Mouse (Mus musculus): Measurements from ENCODE around the gene Foxn3.

The Foxn3 gene

GRCm38 (mm10) chr12:99338754-99339153, 224.6 kb downstream of the Foxn3 start:
- no peak for ATAC-seq (ENCODE audit: insufficient number of reproducible peaks, low FRiP score, low TSS enrichment)

DNA sequence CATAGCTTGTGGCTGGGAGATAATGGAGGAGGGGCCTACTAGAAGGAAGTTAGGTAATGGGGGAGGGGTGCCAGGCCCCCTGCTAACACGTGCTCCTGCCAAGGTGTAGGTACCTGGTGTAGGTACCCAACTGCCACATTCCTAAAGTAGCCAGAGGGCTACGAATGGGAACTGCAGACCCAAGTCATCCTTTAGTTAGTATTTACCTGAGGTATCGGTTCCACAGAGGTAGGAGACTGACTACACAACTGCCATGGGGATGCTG, 226.3 kb downstream of the Foxn3 start:
- ATAC-seq (ENCODE audit: insufficient number of reproducible peaks, low FRiP score, low TSS enrichment), result no peak

- peak; percentile 69 for ATAC-seq (ENCODE audit: insufficient number of reproducible peaks, low FRiP score, low TSS enrichment)
Measured at GRCm38 (mm10) chr12:99336349-99337170, 226.8 kb downstream of the Foxn3 start.

DNA sequence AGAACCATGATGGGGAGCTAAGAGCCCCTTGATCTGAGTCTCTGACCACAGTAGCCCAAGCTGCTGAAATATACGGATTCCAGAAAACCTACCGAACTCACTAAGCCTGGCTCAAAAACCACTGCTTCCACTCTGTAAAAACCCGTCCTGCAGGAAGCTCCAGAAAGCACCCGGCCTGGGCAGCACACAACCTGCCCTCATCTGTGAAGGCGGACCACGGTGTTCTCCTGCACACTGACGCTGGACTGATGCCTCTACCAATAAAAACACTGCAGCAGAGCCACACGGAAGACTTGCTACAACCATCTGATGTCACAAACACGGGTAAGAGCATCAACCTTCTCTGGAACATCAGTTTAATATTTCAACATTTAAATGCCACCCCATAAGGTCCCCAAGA, 227.8 kb downstream of the Foxn3 start:
- no peak for ATAC-seq (ENCODE audit: insufficient number of reproducible peaks, low FRiP score, low TSS enrichment)

DNA sequence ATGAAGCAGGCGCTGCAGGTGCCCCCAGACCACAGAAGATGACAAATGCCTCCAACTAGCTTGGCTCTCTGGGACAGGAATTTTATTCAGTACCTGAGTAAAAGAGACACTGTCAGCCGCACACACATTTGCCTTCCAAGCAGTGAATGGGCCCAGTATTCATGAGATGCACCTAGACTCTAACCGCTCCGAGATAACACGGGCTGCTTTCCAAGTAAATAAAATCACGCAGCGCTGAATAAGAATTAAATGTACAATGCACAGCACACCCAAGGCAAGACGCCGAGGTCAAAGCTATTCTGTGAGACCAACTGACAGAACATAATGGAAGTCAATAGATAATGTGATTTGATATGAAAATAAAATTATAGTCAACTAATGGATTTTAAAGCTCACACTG, 229.4 kb downstream of the Foxn3 start:
- ATAC-seq (ENCODE audit: insufficient number of reproducible peaks, low FRiP score, low TSS enrichment), result no peak

DNA sequence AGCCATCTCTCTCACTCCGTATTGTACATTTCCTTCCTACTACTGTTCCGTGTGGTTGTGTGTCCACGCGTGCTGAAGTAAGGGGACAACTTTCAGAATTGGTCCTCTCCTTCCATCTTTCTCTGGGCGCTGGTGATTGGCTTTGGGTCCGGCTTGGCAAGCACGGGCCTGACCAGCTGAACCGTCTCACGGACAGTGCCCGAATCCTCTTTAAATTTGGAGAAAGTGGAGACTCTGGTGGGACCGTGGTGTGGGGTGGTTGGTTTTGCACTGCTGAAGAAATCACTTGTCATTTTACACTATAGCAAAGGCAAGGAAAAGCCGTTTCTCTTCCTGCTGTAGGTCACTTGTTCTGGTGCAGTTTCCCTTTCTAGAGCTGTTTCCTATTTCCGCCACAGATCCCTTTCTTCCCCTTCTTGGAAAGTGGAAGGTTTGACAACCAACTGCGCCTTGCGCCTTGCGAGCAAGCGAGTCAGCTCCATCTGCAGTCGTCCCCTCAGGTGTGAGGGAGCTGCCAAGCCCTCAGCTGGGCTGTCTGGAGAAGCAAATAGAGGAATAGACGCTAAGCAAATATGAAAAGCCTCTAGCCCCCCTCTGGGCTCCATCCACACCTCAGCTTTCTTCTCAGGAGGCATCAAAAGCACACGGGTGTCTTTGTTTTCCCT, 229.9 kb downstream of the Foxn3 start:
- no peak for ATAC-seq (ENCODE audit: insufficient number of reproducible peaks, low FRiP score, low TSS enrichment)

- ATAC-seq (ENCODE audit: insufficient number of reproducible peaks, low FRiP score, low TSS enrichment), result no peak
Measured at GRCm38 (mm10) chr12:99332144-99332807, 231.1 kb downstream of the Foxn3 start.

DNA sequence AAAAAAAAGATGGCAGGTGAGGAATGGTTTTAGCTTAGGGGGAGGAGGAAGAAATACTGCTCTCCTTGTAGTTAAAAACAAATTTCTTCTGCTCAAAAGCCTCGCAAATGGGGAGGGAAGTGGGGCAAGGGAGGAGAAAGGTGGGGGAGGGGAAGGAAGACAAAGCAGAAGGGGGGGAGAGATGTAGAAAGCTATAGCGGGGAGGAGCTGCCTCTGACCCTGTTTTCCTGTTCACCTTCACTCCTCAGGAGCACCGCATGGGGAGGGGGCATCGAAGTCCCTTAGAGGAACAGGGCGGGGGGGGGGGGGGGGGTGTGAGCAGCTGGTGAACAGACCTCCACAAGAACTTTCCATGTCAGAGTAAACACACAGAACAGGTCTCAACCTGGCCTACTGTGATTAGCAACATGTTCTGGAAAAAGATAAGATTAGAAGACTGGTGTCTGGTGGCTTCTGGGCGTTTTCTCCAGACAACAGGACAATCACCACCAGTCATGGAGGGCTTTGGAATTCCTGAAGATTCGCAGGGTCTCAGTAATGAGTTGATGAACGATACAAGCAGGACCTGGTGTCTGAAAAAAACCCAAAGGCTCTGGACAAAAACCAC, 231.9 kb downstream of the Foxn3 start:
- ATAC-seq (ENCODE audit: insufficient number of reproducible peaks, low FRiP score, low TSS enrichment), result no peak

DNA sequence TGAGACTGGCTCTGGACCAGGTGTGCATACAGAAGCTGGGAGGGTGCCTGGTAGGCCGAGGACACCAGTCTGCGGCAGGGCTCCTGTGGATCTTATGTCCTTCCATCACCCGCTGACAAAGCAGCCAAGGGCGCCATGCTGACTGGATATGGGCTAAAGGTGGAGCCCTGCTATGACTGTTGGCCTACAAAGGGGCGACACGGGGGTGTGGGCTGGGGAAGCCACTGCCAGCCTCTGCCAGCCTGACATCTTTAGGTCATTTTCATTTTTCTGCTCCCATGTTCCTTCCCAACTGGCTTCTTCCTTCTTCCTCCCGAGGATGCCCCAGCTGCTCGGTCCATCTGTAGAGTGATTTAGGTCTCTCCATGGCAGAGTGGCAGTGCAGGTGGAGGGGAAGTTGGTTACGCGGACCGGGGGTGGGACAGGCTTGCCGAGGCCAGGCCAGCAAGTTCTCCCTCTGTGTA, 232.5 kb downstream of the Foxn3 start:
- ATAC-seq (ENCODE audit: insufficient number of reproducible peaks, low FRiP score, low TSS enrichment), result no peak

- ATAC-seq (ENCODE audit: insufficient number of reproducible peaks, low FRiP score, low TSS enrichment), result peak; percentile 29; the same call in 1 of the 2 replicates
Measured at GRCm38 (mm10) chr12:99329301-99330257, 233.8 kb downstream of the Foxn3 start.

DNA sequence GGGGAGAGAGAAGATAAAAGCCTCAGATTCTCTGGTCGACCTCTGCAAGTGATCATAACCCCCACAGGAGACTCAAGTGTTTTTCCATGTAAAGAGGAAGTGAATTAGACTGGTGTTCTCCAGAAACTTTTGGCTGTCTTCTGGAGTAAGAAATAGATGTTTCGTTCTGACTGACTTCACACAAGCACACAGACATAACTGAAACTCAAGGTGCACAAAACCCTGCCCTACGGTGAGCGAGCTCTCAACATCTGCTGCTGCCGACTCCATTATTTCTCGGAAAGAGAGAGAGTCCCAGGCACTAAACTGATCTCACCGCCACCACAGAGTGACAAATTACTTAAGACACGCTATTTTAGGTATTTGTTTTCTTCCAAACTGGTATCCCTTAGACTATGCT, 237.2 kb downstream of the Foxn3 start:
- no peak for ATAC-seq (ENCODE audit: insufficient number of reproducible peaks, low FRiP score, low TSS enrichment)

- ATAC-seq (ENCODE audit: insufficient number of reproducible peaks, low FRiP score, low TSS enrichment), result peak; percentile 41; the same call in 1 of the 2 replicates
Measured at GRCm38 (mm10) chr12:99321633-99322431, 241.6 kb downstream of the Foxn3 start.

GRCm38 (mm10) chr12:99320966-99321496, 242.4 kb downstream of the Foxn3 start:
- no peak for ATAC-seq (ENCODE audit: insufficient number of reproducible peaks, low FRiP score, low TSS enrichment)

GRCm38 (mm10) chr12:99319896-99320295, 243.5 kb downstream of the Foxn3 start:
- ATAC-seq (ENCODE audit: insufficient number of reproducible peaks, low FRiP score, low TSS enrichment), result no peak

GRCm38 (mm10) chr12:99319171-99319570, 244.2 kb downstream of the Foxn3 start:
- no peak for ATAC-seq (ENCODE audit: insufficient number of reproducible peaks, low FRiP score, low TSS enrichment)

DNA sequence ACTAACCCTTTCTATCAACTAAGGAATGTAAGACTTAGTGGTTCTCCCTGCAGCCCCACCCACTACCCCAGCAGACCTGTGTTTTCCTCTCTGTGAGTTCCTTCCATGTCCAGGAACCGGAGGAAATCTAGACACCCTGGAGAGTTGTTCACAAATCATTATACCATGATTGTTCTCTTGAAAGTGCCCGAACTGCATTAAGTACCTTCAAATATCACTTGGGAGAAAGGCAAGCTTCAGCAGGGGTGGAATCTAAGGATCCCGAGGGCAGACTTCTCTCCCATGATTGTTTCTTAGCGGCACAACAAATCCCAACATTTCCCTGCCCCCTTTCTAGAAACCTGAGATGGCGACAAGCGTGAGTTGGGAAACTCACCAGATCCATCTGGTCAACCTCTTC, 247.5 kb downstream of the Foxn3 start:
- no peak for ATAC-seq (ENCODE audit: insufficient number of reproducible peaks, low FRiP score, low TSS enrichment)

- no peak for ATAC-seq (ENCODE audit: insufficient number of reproducible peaks, low FRiP score, low TSS enrichment)
Measured at GRCm38 (mm10) chr12:99314817-99315216, 248.6 kb downstream of the Foxn3 start.

- no peak for ATAC-seq (ENCODE audit: insufficient number of reproducible peaks, low FRiP score, low TSS enrichment)
Measured at GRCm38 (mm10) chr12:99311303-99311702, 252.1 kb downstream of the Foxn3 start.

DNA sequence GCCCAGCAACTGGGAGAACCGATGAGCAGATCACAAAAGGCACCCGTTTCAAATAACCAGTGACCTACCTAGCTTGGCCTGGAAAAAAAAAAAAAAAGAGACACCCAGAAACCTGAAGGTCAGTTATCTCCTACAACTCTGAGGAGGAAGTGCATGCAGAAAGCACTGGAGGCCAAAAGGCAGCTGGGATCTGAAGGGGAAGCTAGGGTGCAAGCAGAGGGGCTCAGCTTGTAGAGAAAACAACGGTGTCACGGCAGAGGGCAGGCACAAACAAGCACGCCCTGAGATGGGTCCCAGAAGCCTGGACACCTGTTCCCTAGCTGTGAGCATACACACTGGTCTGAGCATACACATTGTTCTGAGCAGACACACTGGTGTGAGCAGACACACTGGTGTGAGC, 253.4 kb downstream of the Foxn3 start:
- ATAC-seq (ENCODE audit: insufficient number of reproducible peaks, low FRiP score, low TSS enrichment), result no peak
